Mouse (Mus musculus) lung, adult 18-20 months (tissue): ENCODE data around the gene Strip1.
A peak's percentile ranks its signal among the peaks of the same experiment; 100 is the strongest.

Experiments
- DNase-seq, 2 experiments: peaks; one replicate each; pipeline ENCODE4 v3.0.0; 2022; ENCODE audit warnings: mixed read lengths in 2 of 2

Gene Strip1

DNA sequence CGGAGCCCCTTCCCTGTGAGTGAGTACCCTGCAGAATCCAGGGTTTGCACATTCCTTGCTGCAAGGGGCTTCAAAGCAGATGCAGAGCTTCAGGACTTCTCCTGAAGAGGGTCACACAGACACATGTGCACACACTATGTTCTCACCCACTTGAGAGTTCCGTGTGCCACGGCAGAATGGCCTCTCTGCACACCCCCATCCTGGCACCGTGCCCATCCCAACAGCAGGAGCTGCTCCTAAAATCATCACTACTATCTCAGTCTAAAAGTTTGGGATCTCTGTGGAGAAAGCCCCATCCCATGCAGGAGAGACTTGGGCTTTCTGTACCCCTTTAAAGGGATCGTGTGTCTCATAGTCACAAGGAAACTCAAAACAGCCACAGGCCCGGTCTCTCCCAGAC, 45.0 kb downstream of the Strip1 start:
- no peak for DNase-seq

GRCm38 (mm10) chr3:107583893-107584292, 47.6 kb downstream of the Strip1 start:
- no peak for DNase-seq

- DNase-seq = no peak
Measured at GRCm38 (mm10) chr3:107582875-107583767, 48.4 kb downstream of the Strip1 start.

GRCm38 (mm10) chr3:107582130-107582874, 49.2 kb downstream of the Strip1 start:
- no peak for DNase-seq

- no peak for DNase-seq
Measured at GRCm38 (mm10) chr3:107581103-107582010, 50.1 kb downstream of the Strip1 start.

GRCm38 (mm10) chr3:107579466-107579865, 52.0 kb downstream of the Strip1 start:
- peak in 1 of 2 experiments; percentile 19 for DNase-seq

GRCm38 (mm10) chr3:107577810-107578390, 53.6 kb downstream of the Strip1 start:
- no peak for DNase-seq

- no peak for DNase-seq
Measured at GRCm38 (mm10) chr3:107576807-107577206, 54.7 kb downstream of the Strip1 start.

GRCm38 (mm10) chr3:107571205-107571604, 60.3 kb downstream of the Strip1 start:
- DNase-seq = no peak

DNA sequence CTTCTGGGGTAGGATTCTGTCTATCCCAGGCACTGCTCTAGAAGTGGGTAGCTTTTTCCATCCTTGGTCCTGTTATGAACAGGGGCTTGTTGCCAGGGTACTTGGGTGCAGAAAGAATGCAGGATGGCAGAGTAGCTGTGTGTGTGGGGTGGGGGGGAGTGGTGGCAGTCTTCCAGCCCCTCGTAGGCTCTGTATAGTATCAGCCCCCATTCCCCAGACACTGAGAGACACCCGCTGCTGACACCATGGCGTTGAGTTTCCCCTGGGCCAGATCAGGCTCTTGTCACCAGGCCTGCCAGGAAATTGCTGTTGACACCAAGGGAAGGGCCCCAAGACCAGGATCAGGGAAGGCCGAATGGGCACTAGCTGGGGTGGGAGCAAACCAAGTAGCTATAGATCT, 62.8 kb downstream of the Strip1 start:
- no peak for DNase-seq

GRCm38 (mm10) chr3:107567766-107568165, 63.7 kb downstream of the Strip1 start:
- DNase-seq = no peak

DNA sequence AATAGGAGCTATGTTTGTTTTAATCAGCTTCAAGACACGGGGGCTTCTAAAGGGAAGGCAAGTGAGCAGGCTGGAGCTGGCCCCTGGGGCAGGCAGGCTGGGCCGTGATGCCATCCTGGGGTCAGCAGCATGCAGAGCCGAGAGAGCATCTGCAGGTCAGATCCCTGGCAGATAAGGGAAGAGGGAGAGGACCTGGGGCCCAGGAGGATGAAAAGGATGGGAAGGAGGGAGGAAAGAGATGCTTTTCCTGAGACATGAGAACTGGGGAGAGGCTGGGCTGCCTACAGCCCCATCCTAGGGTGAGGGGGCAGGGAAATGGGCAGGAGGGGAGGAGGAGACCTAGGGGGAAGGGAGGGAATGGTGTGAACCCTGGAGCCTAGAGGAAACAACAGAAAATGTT, 66.2 kb downstream of the Strip1 start:
- no peak for DNase-seq

DNA sequence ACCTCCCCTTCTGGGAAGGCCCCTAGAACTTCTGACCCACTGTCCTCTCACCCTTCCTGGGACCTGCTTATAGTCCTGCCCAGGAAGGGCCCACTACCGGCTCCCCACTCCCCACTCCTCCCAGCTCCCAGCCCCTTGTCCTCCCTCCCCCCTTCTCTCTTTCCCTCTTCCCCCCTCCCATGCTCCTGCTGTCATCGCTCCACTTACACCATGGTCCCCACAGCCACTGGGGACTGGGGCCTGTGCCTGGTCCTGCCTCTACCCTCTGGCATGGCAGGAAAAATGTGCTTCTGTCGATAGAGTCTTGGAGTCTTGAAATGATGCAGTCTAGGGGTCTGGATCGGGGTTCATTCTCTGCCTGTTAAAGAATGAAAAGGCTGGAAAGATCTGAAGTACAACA, 67.6 kb downstream of the Strip1 start:
- no peak for DNase-seq

GRCm38 (mm10) chr3:107562591-107562990, 68.9 kb downstream of the Strip1 start:
- DNase-seq = no peak
